ENCODE assay signal across 15 mouse cellular contexts in genomic region chr9:15023049-15023448, GRCm38 (mm10).
"Had no signal": no experiment of that assay in that cellular context is flagged by ENCODE, and none has a peak within 500 bp of the region (broad histone marks: within the 10 kb centered on the region; RNA-seq: fewer than 3 reads in every experiment).

No protein-coding gene starts in this region.

- H3K9me3 ChIP-seq: limb, embryonic 15.5 days; liver, embryonic 12.5 days; midbrain, embryonic 13.5 days; neural tube, embryonic 12.5 days had no signal

- H3K4me2 ChIP-seq: limb, embryonic 15.5 days; liver, embryonic 12.5 days; lung, embryonic 14.5 days; midbrain, embryonic 13.5 days; neural tube, embryonic 12.5 days had no signal

- H3K4me3 ChIP-seq: limb, embryonic 15.5 days; liver, embryonic 12.5 days; midbrain, embryonic 13.5 days; neural tube, embryonic 12.5 days had no signal

- DNase-seq: kidney, adult 9 months; kidney, postnatal 36 days; lung, embryonic 14.5 days; lung, postnatal 14 days; retina, postnatal 1 day; right cerebral cortex, postnatal 4 days; spleen, adult 18-20 months; thymus, adult 18-20 months; thymus, postnatal 25 days had no signal

- H3K27me3 ChIP-seq: limb, embryonic 15.5 days; liver, embryonic 12.5 days; midbrain, embryonic 13.5 days; neural tube, embryonic 12.5 days had no signal

- ATAC-seq: liver, embryonic 12.5 days; midbrain, embryonic 13.5 days had no signal

- H3K9ac ChIP-seq: limb, embryonic 15.5 days; liver, embryonic 12.5 days; lung, embryonic 14.5 days; midbrain, embryonic 13.5 days; neural tube, embryonic 12.5 days had no signal

- H3K4me1 ChIP-seq: limb, embryonic 15.5 days; midbrain, embryonic 13.5 days; neural tube, embryonic 12.5 days had no signal

- H3K27ac ChIP-seq: kidney, postnatal 0 days; limb, embryonic 15.5 days; liver, embryonic 12.5 days; macrophage; midbrain, embryonic 13.5 days; neural tube, embryonic 12.5 days had no signal
